Mouse (Mus musculus) adrenal gland, adult 8-10 months (tissue): ENCODE results near the gene Idua. TPM values are rescaled to one million over a fixed set of nuclear protein-coding genes. Genes with fewer than 3 reads are reported as not detected.

ENCODE experiments used
- DNase-seq: peaks from one replicate; pipeline ENCODE4 v3.0.0; 2022
- total RNA-seq, 4 experiments: library from RNA; stranded (reverse); gene quantifications; 2 replicates each; pipeline ENCODE4 v1.2.4; 2022

Gene Idua
- total RNA-seq, 4 experiments from 2014 or later = 17.5 to 31.1 (median 22.6) TPM

DNA sequence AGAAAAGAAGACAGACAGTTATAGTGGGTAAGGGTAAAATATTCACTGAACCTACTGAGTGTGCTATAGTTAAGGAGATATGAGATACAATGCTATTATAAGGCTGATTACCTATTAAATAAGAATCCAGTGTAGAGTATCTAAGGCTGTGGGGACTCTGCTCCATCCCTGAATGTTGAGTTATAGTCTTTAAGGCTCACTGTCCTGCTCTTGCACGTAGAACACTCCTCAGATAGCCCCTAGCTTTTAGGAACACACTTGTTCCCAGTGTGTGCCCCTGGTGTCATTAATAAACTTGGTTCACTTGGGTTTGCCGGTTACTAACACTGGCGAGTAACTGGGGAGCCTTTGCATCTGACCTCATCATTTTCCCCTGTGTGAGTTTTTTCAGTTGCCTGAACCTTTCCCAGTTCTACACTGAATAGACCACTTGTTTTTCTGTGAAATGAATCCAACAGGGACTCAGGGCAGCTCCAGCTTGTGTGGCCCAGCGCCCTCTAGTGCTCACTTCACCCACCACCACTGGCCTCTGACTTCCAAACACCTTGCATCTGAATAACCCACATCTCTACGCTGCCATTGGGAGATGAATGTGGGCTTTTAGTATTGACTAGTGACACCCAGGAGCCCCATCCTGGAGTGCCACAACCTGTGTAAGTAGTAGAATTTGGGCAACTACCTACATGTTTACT, 66.6 kb downstream of the Idua start:
- no peak for DNase-seq

DNA sequence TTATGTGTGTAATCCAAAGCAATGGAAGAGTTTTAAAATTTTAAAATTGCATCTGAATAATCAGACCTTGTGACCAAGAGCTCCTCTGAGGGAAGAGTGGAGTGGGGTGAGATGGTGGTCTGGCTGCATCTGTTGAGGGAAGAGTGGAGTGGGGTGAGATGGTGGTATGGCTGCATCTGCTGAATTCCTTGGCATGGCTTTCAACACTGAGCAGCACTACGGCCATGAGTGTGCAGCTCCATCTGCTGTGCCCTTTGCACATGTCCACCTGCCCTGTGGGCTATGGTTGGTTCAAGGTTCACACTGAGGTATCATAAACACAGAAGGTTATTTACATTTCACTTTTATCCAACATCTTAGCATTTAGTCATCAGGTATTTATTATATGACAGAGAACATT, 67.3 kb downstream of the Idua start:
- DNase-seq = no peak

Other genes with a start within 250 kb of the Idua start
- gene Atp5k, start 225.9 kb upstream of the Idua start, total RNA-seq = 100 to 1,000 TPM in 3 of 4 experiments, 10 to 100 TPM in 1; 89.8 to 365 (median 163) TPM
- gene Mfsd7a, start 211.4 kb upstream of the Idua start, total RNA-seq = 1 to 10 TPM; 1.4 to 3.6 (median 1.8) TPM
- 10 to 100 TPM; 35.9 to 45.2 (median 40.5) TPM for gene Pcgf3, start 199.1 kb upstream of the Idua start, total RNA-seq
- 1 to 10 TPM; 2.0 to 4.7 (median 3.6) TPM for gene Cplx1, start 110.3 kb upstream of the Idua start, total RNA-seq
- gene Gak, start 30.6 kb upstream of the Idua start, total RNA-seq = 100 to 1,000 TPM in 2 of 4 experiments, 10 to 100 TPM in 2; 87.2 to 105 (median 95.9) TPM
- gene Tmem175, start 30.6 kb upstream of the Idua start, total RNA-seq = 10 to 100 TPM; 27.3 to 34.7 (median 31.8) TPM
- gene Dgkq, start 9.3 kb downstream of the Idua start, total RNA-seq = 10 to 100 TPM; 15.3 to 39.9 (median 31.0) TPM
- gene Slc26a1, start 15.2 kb downstream of the Idua start, total RNA-seq = under 1 TPM; 0.14 to 0.46 (median 0.19) TPM
- gene Fgfrl1, start 32.1 kb downstream of the Idua start, total RNA-seq = 10 to 100 TPM; 29.5 to 52.6 (median 34.7) TPM
- not detected for gene Rnf212, start 114.7 kb downstream of the Idua start, total RNA-seq
- gene Tmed11, start 135.0 kb downstream of the Idua start, total RNA-seq = not detected
- not detected for gene Vmn2r8, start 148.5 kb downstream of the Idua start, total RNA-seq
- not detected for gene Vmn2r9, start 192.3 kb downstream of the Idua start, total RNA-seq